Mouse (Mus musculus) lung, postnatal 0 days (tissue): ENCODE data around the gene Dmp1. TPM values are rescaled to one million over a fixed set of nuclear protein-coding genes. Genes with fewer than 3 reads are reported as not detected.

Source experiments
- ATAC-seq: fragments of 200-750 bp; cut with Nextera tagmentation; 2 replicates; pipeline ENCODE4 v1.8.0; 2017; ENCODE audit warnings: moderate library complexity
- DNase-seq: peaks from one replicate; pipeline ENCODE4 v3.0.0-alpha.2; 2016; ENCODE audit warnings: low spot score
- H3K27ac ChIP-seq: fragments of 300-500 bp; sonication (generic); 2 replicates; pipeline ENCODE4 v1.5.1; 2014; ENCODE audit warnings: antibody characterized with exemption, mild to moderate bottlenecking, low read length, mixed read lengths
- H3K27me3 ChIP-seq: fragments of 300-500 bp; sonication (generic); replicated peaks from 2 replicates; pipeline ENCODE4 v1.6.1; 2014; ENCODE audit warnings: low read length, mixed read lengths; ENCODE audit not compliant: insufficient read depth
- H3K36me3 ChIP-seq: fragments of 300-500 bp; sonication (generic); 2 replicates; pipeline ENCODE4 v1.6.1; 2014; ENCODE audit warnings: low read length, mixed read lengths; ENCODE audit not compliant: insufficient read depth
- H3K4me1 ChIP-seq: fragments of 300-500 bp; sonication (generic); 2 replicates; pipeline ENCODE4 v1.6.1; 2014; ENCODE audit warnings: antibody characterized with exemption, low read depth, low read length, mixed read lengths; ENCODE audit not compliant: insufficient read depth
- H3K4me2 ChIP-seq: fragments of 300-500 bp; sonication (generic); replicated peaks from 2 replicates; pipeline ENCODE4 v1.6.1; 2014; ENCODE audit warnings: low read depth, mild to moderate bottlenecking, low read length, moderate library complexity, mixed read lengths
- H3K4me3 ChIP-seq: fragments of 300-500 bp; sonication (generic); 2 replicates; pipeline ENCODE4 v1.5.1; 2014; ENCODE audit warnings: low read depth, low read length
- H3K9ac ChIP-seq: fragments of 300-500 bp; sonication (generic); replicated peaks from 2 replicates; pipeline ENCODE4 v1.6.1; 2014; ENCODE audit warnings: low read depth, mild to moderate bottlenecking
- H3K9me3 ChIP-seq: fragments of 300-500 bp; sonication (generic); 2 replicates; pipeline ENCODE4 v1.6.1; 2016; ENCODE audit warnings: low read length, mixed read lengths
- CTCF ChIP-seq: IDR thresholded peaks from 2 replicates; pipeline ENCODE4 v1.5.1; 2016; ENCODE audit warnings: antibody characterized with exemption, mild to moderate bottlenecking
- EP300 ChIP-seq: IDR thresholded peaks from 2 replicates; pipeline ENCODE4 v1.6.1; 2016; ENCODE audit warnings: antibody characterized with exemption, mild to moderate bottlenecking, control low read depth
- WGBS: fragments of 180-500 bp; shearing (Covaris S2); extraction: QIAGEN DNeasy Blood & Tissue Kit; methylation state at CpG from one replicate; pipeline ENCODE4 v1.1.7; 2014; 5-methylcytosine and 5-hydroxymethylcytosine counted together
- polyA plus RNA-seq: library from polyadenylated mRNA; unstranded; fragments of >200 nt; fragmentation: Nextera tagmentation; extraction: Ambion mirVana; gene quantifications from 2 replicates; pipeline ENCODE4 v1.2.1, GENCODE M21; 2015

The Dmp1 gene
- polyA plus RNA-seq, result 0.05 and 0.07 TPM in 2 replicates

DNA sequence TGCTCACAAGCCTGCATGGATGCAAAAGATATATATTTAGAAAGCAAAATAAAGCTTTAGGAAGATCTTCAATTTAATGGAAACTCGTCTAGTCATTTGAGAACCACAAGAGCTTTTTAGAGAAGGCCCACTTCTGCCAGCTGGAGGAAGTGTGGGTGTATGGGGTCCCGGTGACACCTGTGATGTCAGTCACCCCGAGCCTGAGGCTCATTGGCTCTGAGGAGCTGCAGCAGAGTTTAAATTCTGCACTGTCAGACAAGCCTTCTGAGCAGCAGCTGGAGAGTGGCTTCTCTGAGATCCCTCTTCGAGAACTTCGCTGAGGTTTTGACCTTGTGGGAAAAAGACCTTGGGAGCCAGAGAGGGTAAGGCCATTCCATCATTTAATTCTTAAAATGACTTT lies at the start of gene Dmp1:
Dmp1 (plus strand) TSS at position 263 of the 400 bp plus-strand sequence.
- DNase-seq (no peak), ATAC-seq (no peak)
- no peaks in the 10 kb centered on the region for H3K9me3 ChIP-seq
- H3K36me3 ChIP-seq, result no peaks in the 10 kb centered on the region
- H3K4me2 ChIP-seq, result no peak within 1 kb of the TSS
- TF ChIP-seq EP300 (no peak), CTCF (no peak)
- no peaks in the 10 kb centered on the region for H3K4me1 ChIP-seq
- no peak within 1 kb of the TSS for H3K9ac ChIP-seq
- 51% methylated on average over 5 of the region's 5 CpGs for WGBS
- no peak within 1 kb of the TSS for H3K4me3 ChIP-seq
- H3K27me3 ChIP-seq, result no peaks in the 10 kb centered on the region
- H3K27ac ChIP-seq, result no peak within 1 kb of the TSS

GRCm38 (mm10) chr5:104157701-104158100 lies 44.7 kb upstream of the Dmp1 start:
- Histone ChIP-seq H3K9ac (no peak overlapping the region), H3K36me3 (no peaks in the 10 kb centered on the region), H3K4me2 (no peak overlapping the region), H3K27ac (no peak overlapping the region), H3K9me3 (no peaks in the 10 kb centered on the region), H3K4me3 (no peak overlapping the region), H3K4me1 (no peaks in the 10 kb centered on the region), H3K27me3 (no peaks in the 10 kb centered on the region)
- 79% methylated on average over 7 of the region's 7 CpGs for WGBS
- ATAC-seq, result no peak
- no peak for TF ChIP-seq EP300
- TF ChIP-seq CTCF, result no peak
- DNase-seq, result no peak

DNA sequence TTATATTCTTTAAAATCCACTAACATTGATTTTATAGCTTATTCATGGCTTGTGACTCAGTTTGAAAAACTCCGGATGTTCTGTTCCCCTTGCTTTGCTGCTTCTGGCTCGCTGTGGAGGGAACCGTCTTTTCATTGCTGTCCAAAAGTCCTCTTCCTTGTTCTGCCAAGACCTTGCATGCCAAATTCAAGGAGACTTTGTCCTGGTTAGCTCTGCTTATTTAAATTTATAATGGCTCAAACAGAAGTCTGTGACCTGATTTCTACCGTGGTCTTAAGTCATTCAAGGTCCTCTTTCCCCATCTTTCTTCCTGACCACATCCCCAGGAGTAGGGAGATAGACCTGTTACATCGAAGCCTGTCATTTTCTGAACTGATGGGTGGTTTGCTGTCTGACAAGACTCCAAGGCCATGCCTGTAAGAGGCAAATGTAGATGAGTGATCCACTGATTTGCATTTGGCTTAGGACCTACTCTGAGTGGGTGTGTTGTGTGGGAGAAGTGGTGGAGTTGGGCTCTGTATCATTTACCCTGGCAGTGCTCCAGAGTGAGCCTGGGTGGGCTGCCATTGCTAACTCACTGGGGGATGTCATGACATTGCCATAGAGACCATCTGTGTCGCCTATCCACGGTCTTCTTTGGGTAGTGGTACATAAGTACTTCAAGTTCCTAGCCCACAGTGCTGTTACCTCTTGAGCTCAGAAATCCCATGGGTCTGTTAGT lies 43.9 kb upstream of the Dmp1 start:
- Histone ChIP-seq H3K4me3 (no peak overlapping the region), H3K4me1 (no peaks in the 10 kb centered on the region), H3K9ac (no peak overlapping the region), H3K27ac (no peak overlapping the region), H3K4me2 (no peak overlapping the region), H3K9me3 (no peaks in the 10 kb centered on the region), H3K27me3 (no peaks in the 10 kb centered on the region), H3K36me3 (no peaks in the 10 kb centered on the region)
- no peak for DNase-seq
- TF ChIP-seq CTCF (no peak), EP300 (no peak)
- no peak for ATAC-seq
- WGBS, result 65% methylated on average over 7 of the region's 7 CpGs

GRCm38 (mm10) chr5:104160581-104160980 lies 41.8 kb upstream of the Dmp1 start:
- 63% methylated on average over 3 of the region's 3 CpGs for WGBS
- no peaks in the 10 kb centered on the region for H3K36me3 ChIP-seq
- no peaks in the 10 kb centered on the region for H3K9me3 ChIP-seq
- H3K4me2 ChIP-seq, result no peak overlapping the region
- no peak overlapping the region for H3K4me3 ChIP-seq
- no peaks in the 10 kb centered on the region for H3K4me1 ChIP-seq
- H3K27ac ChIP-seq, result no peak overlapping the region
- H3K27me3 ChIP-seq, result no peaks in the 10 kb centered on the region
- ATAC-seq (no peak), DNase-seq (no peak)
- TF ChIP-seq CTCF (no peak), EP300 (no peak)
- no peak overlapping the region for H3K9ac ChIP-seq

GRCm38 (mm10) chr5:104161390-104161789 lies 41.0 kb upstream of the Dmp1 start:
- no peak overlapping the region for H3K27ac ChIP-seq
- DNase-seq (peak; percentile 64), ATAC-seq (peak; percentile 67)
- H3K4me2 ChIP-seq, result no peak overlapping the region
- H3K4me1 ChIP-seq, result no peaks in the 10 kb centered on the region
- no peaks in the 10 kb centered on the region for H3K9me3 ChIP-seq
- no peak overlapping the region for H3K9ac ChIP-seq
- no peaks in the 10 kb centered on the region for H3K36me3 ChIP-seq
- no peak overlapping the region for H3K4me3 ChIP-seq
- WGBS, result 34% methylated on average over 1 of the region's 1 CpGs
- no peaks in the 10 kb centered on the region for H3K27me3 ChIP-seq
- no peak for TF ChIP-seq CTCF
- TF ChIP-seq EP300, result no peak

GRCm38 (mm10) chr5:104163536-104163935 lies 38.9 kb upstream of the Dmp1 start:
- no peak overlapping the region for H3K9ac ChIP-seq
- no peak overlapping the region for H3K4me2 ChIP-seq
- H3K4me1 ChIP-seq, result no peaks in the 10 kb centered on the region
- H3K27me3 ChIP-seq, result no peaks in the 10 kb centered on the region
- no peak overlapping the region for H3K4me3 ChIP-seq
- WGBS, result 86% methylated on average over 4 of the region's 4 CpGs
- no peaks in the 10 kb centered on the region for H3K36me3 ChIP-seq
- no peaks in the 10 kb centered on the region for H3K9me3 ChIP-seq
- ATAC-seq (no peak), DNase-seq (no peak)
- no peak for TF ChIP-seq CTCF
- no peak for TF ChIP-seq EP300
- no peak overlapping the region for H3K27ac ChIP-seq
